Mouse (Mus musculus): ENCODE results near the gene Hacd1.
"Not testable (repeated sequence)": the region's sequence is repeated elsewhere in the genome, so short reads cannot be mapped to it uniquely, and the experiment has no call there.

Gene Hacd1

DNA sequence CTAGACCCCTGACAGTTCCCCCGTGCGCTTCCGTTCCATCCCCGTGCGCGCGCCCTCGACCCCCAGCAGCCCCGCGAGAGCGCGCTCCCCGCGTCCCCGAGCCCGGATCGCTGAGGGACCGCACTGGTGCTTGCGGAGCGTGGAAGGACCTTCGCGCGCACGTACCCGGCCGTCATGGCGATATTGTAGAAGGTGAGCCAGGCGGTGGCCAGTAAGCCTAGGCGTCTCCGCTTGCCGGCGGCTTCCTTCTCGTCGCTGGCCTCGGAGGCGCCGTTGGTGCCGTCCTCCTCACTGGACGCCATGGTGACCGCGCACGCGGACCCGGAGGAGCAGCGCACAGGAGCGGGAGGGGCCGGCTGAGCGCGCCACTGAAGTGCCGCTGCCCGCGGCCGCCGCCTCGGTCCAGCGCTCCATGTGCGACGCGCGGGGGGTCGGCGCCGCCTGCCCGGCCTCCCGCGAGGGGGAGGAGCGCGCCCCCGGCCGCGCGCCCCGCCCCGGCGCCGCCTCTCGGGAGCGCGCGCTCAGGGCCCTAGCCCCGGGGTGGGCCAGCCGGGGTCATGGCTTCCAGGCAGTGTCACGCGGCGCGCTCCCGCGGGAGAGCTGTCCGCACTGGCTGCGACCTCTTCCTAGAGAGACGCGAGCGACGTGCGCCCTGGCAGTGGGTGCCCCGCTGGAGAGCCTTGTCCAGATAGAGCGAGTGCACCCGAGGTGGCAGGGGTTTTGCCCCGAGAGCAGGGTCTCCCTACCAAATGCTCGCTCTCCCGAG, at the start of gene Hacd1:
Gene Hacd1 (minus strand): TSS at position 570 of the 766 bp plus-strand sequence.
- peak; percentile 87 for DNase-seq

DNA sequence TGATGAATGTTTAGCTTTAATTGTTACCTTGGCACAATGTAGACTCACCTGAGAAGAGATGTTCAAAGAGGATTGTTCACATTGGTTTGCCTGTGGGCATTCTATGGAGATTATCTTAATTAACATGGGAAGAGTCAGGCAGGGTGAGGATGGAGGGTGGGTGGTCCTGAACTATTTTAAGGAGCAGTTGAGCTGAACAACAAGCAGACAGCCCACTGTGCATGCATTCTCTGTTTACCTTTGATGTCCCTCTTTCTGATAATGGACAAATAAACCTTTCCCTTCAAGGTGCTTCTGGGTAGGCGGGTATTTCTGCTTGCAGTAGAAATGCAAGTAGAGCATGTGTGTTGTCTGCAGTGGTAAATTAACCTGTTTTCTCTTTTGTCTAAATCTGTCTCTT, 48.0 kb upstream of the Hacd1 start:
- no peak for DNase-seq

GRCm38 (mm10) chr2:14102603-14103002, 46.7 kb upstream of the Hacd1 start:
- DNase-seq, result no peak

DNA sequence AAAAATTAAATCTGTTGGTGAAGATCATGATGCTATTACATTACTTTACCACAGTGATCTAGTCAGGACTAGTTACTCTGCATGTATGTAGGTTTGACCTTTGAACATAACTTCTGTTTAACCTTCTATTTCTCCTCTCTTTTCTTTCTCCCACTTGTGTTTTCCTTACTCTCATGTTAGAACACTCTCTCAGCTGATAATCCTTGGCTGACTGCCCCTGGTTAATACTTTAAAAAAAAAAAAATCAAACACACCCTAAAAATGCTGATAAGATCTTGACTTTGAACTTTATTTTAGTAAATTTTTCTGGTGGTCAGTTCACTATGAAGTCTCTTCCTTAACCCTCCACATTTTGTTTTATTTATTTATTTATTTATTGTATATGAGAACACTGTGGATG, 44.6 kb upstream of the Hacd1 start:
- DNase-seq, result no peak

- DNase-seq, result not testable (repeated sequence)
Observed at GRCm38 (mm10) chr2:14078527-14078926, 22.6 kb upstream of the Hacd1 start.

DNA sequence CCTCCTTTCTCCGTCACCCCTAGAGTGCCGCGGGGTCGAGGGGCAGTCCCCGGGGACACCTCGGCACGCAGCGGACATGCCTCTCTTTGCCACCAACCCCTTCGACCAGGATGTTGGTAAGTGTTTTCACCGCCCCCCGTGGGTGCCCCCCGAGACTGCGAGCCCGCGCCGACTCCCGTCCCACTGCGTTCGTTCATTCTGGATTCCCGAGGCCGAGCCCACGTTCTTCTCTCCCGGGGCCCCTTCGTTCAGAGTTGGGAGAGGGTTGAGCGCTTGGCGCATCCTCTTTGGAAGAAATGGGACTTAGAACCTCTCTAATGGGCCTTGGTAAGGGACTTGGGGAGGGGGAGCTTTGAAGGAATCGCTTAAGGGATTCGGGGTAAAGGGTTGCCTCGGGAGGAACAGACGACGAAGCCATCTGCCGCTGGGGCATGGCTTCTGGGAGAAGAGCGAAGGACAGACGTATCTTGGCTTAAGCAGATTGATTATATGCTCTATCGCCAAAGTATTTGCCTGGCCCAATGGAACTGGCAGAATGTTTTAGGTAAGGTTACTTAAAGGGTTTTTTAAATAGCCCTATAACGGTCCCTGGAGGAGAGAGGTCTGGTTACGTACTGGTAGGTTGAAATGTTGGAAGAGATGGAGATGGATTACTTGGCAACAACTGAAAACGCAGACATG, 18.4 kb upstream of the Hacd1 start:
- DNase-seq, result no peak

DNA sequence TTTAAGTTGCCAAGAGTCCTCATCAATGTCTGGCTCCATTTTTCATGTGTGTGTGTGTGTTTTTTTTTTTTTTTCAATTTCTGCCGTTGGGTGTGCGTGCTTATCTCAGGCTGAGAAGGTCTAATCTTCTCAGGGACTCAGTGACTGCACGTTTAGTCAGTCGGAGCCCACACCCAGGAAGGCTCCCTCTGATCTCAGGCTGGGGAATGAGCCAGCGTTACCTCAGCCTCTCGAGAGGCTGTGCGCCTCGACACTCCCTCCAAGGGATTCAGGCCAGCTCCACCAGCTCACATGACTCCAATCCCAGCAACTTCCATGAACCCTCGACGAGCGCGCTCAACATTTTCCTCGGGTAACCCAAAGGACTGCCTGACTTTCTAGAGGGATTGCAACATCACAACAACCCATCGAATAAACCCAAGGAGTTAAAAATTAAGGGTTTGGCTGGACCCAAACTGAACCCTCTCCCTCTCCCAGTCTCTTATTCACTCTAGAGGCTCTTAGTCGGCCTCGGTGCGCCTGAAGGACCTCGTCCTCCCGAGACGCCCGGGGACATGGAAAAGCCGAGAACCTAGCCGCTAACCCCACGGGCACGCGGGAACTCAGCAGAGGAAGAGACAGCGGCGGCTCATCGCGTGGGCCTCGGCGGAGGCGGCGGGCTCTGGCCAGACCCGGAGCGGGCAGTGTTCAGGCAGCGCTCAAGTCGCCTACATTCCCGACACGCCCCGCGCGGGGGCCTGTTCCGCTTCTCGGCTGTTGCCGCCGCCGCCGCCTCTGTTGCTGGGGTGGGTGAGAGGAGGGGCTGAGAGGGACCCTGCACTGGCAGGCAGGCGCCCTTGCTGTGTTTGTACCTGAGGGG, 17.7 kb upstream of the Hacd1 start, which contains the start of gene Stam:
Gene Stam (plus strand): TSS at position 737 of the 859 bp plus-strand sequence.
- peak; percentile 89 for DNase-seq

- DNase-seq, result peak; percentile 65
Observed at GRCm38 (mm10) chr2:14073008-14073361, 17.1 kb upstream of the Hacd1 start.

GRCm38 (mm10) chr2:14070466-14070865, 14.5 kb upstream of the Hacd1 start:
- no peak for DNase-seq

DNA sequence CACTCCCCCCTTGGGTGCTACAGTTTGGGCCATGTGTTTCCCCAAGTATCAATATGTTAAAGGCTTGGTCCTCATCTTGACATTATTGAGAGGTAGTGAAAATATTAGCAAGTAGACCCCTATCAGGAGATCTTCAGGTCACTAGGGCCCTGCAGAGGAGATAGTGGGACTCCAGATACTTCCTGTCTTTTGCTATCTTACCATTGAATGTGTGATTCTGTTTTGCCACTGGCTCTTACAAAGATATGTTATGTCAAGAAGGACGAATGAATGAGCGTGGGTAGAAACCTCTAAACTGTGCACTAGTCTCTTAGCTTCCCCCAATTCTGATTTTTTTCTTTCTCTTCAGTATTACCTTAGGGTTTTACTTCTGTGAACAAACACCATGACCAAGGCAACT, 13.1 kb upstream of the Hacd1 start:
- DNase-seq, result no peak

GRCm38 (mm10) chr2:14065704-14066650, 10.0 kb upstream of the Hacd1 start:
- DNase-seq, result no peak

GRCm38 (mm10) chr2:14055168-14055565, 768 bp downstream of the Hacd1 start:
- DNase-seq, result no peak

- no peak for DNase-seq
Observed at GRCm38 (mm10) chr2:14054716-14055115, 1.2 kb downstream of the Hacd1 start.

DNA sequence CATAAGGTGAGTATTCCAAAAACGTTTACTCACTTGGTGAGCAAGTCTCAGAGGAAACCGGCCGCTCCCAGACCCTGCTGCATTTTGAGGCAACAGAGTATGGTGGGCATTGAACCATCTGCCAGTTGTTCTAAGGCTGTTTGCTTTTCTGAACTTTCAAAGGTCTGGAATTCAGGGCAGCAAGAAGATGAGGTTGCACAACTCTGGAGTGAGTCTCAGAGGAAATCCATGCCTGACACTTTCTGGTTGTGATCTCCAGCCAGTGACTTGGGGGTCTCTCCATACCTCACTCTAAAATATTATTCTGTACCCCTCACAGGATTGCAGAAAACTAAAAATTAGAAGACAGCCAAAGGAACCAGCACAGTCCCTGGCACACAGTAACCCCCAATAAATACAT, 1.8 kb downstream of the Hacd1 start:
- no peak for DNase-seq

DNA sequence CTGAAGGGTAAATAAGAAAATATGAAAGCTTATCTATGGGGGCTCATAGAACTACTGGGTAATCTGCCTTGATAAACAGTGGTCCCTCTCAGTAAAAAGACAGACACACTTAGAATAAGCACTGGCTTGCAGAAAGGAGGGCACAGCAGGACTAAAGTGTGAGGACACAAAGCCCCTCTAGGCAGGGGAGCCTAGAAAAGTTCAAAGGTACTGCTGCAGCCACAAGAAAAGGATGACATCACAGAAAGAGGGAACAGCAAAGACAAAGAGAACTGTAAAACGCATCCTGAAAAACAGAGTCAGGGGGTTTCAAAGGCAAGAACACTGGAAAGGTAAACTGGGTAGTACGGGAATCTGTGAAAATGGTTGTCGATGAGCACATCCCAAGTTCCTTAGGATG, 2.3 kb downstream of the Hacd1 start:
- DNase-seq, result no peak

DNA sequence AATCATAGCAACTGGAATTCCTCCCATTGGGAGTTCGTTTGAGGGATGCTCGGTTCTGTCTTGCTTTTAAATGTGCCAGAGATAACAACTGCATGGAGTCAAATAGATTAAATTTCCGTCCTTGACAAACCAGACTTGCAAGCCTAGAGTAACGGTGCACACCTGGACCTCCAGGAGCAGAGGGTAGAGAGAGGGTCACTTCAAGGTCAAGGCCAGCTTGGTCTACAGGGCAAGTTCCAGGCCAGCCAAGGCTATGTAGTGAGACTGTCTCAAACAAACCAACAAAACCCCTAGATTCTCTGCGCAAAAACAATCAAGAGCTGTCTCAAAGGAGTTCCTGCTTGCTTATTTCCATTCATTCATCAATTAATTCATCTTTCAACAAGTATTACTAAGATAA, 7.1 kb downstream of the Hacd1 start:
- DNase-seq, result no peak

DNA sequence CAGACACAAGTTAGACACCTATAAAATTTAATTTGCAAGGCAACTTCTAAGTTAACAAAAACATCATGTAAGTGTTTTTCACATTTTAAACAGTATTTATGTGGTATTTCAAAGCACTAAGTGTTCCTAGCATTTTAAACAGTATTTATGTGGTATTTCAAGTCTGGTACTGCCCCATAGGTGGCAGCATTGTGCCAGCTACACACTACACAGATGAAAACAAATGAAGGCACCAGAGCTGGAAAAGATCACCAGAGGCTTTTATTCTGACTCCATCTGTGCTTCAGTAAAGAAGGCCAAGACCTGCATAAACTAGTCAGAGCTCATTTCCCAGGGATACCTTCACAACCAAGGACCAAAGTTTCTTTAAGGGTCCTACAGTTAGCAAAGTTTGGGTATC, 7.6 kb downstream of the Hacd1 start:
- peak; percentile 87 for DNase-seq

GRCm38 (mm10) chr2:14043577-14044170, 12.3 kb downstream of the Hacd1 start:
- no peak for DNase-seq

- DNase-seq, result no peak
Observed at GRCm38 (mm10) chr2:14043011-14043410, 12.9 kb downstream of the Hacd1 start.

DNA sequence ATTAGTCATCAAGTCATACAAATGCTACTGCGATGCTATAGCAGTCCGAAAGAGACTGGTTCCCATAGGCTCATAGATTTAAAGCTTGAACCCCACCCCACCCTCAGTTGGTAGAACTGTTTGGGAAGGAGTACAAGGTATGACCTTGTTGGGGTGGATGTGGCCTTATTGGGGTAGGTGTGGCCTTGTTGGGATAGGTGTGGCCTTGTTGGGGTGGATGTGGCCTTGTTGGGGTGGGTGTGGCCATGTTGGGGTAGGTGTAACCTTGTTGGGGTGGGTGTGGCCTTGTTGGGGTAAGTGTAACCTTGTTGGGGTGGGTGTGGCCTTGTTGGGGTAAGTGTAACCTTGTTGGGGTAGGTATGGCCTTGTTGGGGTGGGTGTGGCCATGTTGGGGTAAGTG, 14.7 kb downstream of the Hacd1 start:
- DNase-seq, result no peak

DNA sequence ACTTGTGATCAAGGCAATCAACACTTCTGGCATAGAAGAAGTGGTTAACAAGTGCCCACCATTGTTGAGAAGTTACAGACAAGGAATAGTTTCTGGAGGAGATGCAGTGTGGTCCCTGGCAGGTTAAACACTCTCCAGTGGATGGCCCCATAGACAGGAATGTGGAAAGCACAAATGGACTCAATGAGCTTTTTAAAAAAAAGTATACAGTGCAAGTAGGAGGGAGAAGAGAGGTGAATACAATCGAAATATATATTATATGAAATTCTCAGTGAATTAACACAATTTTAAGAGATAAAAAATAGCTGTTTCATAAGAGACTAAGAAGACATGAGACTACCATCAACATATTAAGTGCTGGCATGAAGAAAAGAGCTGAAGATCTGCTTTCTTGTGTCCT, 36.7 kb downstream of the Hacd1 start:
- DNase-seq, result no peak

GRCm38 (mm10) chr2:14005121-14005520, 50.8 kb downstream of the Hacd1 start:
- DNase-seq, result no peak
